Mouse (Mus musculus) embryonic facial prominence, embryonic 11.5 days (tissue): ENCODE measurements around the gene Tnpo1. TPM values are rescaled to one million over a fixed set of nuclear protein-coding genes. Genes with fewer than 3 reads are reported as not detected.
A peak's percentile ranks its signal among the peaks of the same experiment; 100 is the strongest.

Source experiments
- ATAC-seq: fragments of 200-750 bp; cut with Nextera tagmentation; replicated peaks from 2 replicates; pipeline ENCODE4 v1.8.0; 2017; ENCODE audit warnings: low read depth; ENCODE audit not compliant: insufficient number of reproducible peaks, low FRiP score, low TSS enrichment
- DNase-seq: peaks from one replicate; pipeline ENCODE4 v3.0.0-alpha.2; 2015; ENCODE audit warnings: low spot score
- H3K27ac ChIP-seq: fragments of 300-500 bp; sonication (generic); replicated peaks from 2 replicates; pipeline ENCODE4 v1.5.1; 2014; ENCODE audit warnings: mild to moderate bottlenecking, low read depth, low read length, control low read depth
- H3K27me3 ChIP-seq: fragments of 300-500 bp; sonication (generic); 2 replicates; pipeline ENCODE4 v1.6.1; 2014; ENCODE audit warnings: mild to moderate bottlenecking, low read length, moderate library complexity, mixed read lengths; ENCODE audit not compliant: control insufficient read depth, insufficient read depth
- H3K36me3 ChIP-seq: fragments of 300-500 bp; sonication (generic); replicated peaks from 2 replicates; pipeline ENCODE4 v1.6.1; 2014; ENCODE audit warnings: low read depth, mild to moderate bottlenecking, low read length, moderate library complexity, mixed read lengths; ENCODE audit not compliant: control insufficient read depth, insufficient read depth
- H3K4me1 ChIP-seq: fragments of 300-500 bp; sonication (generic); 2 replicates; pipeline ENCODE4 v1.6.1; 2014; ENCODE audit warnings: low read length, mixed read lengths; ENCODE audit not compliant: control insufficient read depth, insufficient read depth
- H3K4me2 ChIP-seq: fragments of 300-500 bp; sonication (generic); 2 replicates; pipeline ENCODE4 v1.6.1; 2014; ENCODE audit warnings: low read depth, mild to moderate bottlenecking, control low read depth, low read length, moderate library complexity
- H3K4me3 ChIP-seq: fragments of 300-500 bp; sonication (generic); 2 replicates; pipeline ENCODE4 v1.5.1; 2014; ENCODE audit warnings: low read depth, low read length, control low read depth
- H3K9ac ChIP-seq: fragments of 300-500 bp; sonication (generic); replicated peaks from 2 replicates; pipeline ENCODE4 v1.6.1; 2014; ENCODE audit warnings: mild to moderate bottlenecking, control low read depth, low read length
- H3K9me3 ChIP-seq: fragments of 300-500 bp; sonication (generic); replicated peaks from 2 replicates; pipeline ENCODE4 v1.6.1; 2016; ENCODE audit warnings: mild to moderate bottlenecking, low read length, inconsistent platforms, mixed read lengths; ENCODE audit not compliant: control insufficient read depth
- WGBS: fragments of 180-500 bp; shearing (Covaris S2); extraction: QIAGEN DNeasy Blood & Tissue Kit; methylation state at CpG from one replicate; pipeline ENCODE4 v1.1.7; 2014; 5-methylcytosine and 5-hydroxymethylcytosine counted together
- polyA plus RNA-seq: library from polyadenylated mRNA; unstranded; fragments of >200 nt; fragmentation: Nextera tagmentation; extraction: Ambion mirVana; gene quantifications from 2 replicates; pipeline ENCODE4 v1.2.1, GENCODE M21; 2014

Tnpo1 gene
- polyA plus RNA-seq, result 61.5 and 65.2 TPM in 2 replicates

GRCm38 (mm10) chr13:98926213-98926957 lies at the start of gene Tnpo1:
TSS of gene Tnpo1 (minus strand) at chr13:98926384.
- under 1% methylated on average over 75 of the region's 75 CpGs for WGBS

GRCm38 (mm10) chr13:98972090-98972489 lies 45.9 kb upstream of the Tnpo1 start:
- no peak overlapping the region for H3K9ac ChIP-seq
- H3K36me3 ChIP-seq, result no peaks in the 10 kb centered on the region
- H3K4me2 ChIP-seq, result no peak overlapping the region
- WGBS, result 89% methylated on average over 3 of the region's 3 CpGs
- H3K27ac ChIP-seq, result no peak overlapping the region
- no peak for ATAC-seq
- H3K4me3 ChIP-seq, result no peak overlapping the region
- H3K4me1 ChIP-seq, result no peaks in the 10 kb centered on the region
- no peaks in the 10 kb centered on the region for H3K9me3 ChIP-seq
- no peak for DNase-seq
- H3K27me3 ChIP-seq, result no peaks in the 10 kb centered on the region

More at GRCm38 (mm10) chr13:98926213-98926957, at the start of gene Tnpo1:
- Histone ChIP-seq H3K4me1 (no peaks in the 10 kb centered on the region), H3K4me2 (peak within 1 kb of the TSS; percentile 85), H3K4me3 (peak within 1 kb of the TSS; percentile 100), H3K9me3 (no peaks in the 10 kb centered on the region), H3K27me3 (no peaks in the 10 kb centered on the region), H3K9ac (peak within 1 kb of the TSS; percentile 100), H3K36me3 (no peaks in the 10 kb centered on the region), H3K27ac (peak within 1 kb of the TSS; percentile 96)
- ATAC-seq (peak; percentile 94), DNase-seq (peak; percentile 92)

- Histone ChIP-seq H3K4me3 (no peak overlapping the region), H3K36me3 (no peaks in the 10 kb centered on the region), H3K9me3 (no peaks in the 10 kb centered on the region), H3K4me2 (no peak overlapping the region), H3K27me3 (no peaks in the 10 kb centered on the region), H3K9ac (no peak overlapping the region), H3K27ac (no peak overlapping the region), H3K4me1 (no peaks in the 10 kb centered on the region)
- DNase-seq, result no peak
- 54% methylated on average over 5 of the region's 5 CpGs for WGBS
- no peak for ATAC-seq
Measured at GRCm38 (mm10) chr13:98971641-98972040, 45.5 kb upstream of the Tnpo1 start.

GRCm38 (mm10) chr13:98968517-98968916 lies 42.3 kb upstream of the Tnpo1 start:
- no peak for DNase-seq
- ATAC-seq, result no peak
- Histone ChIP-seq H3K36me3 (no peaks in the 10 kb centered on the region), H3K4me3 (no peak overlapping the region), H3K27me3 (no peaks in the 10 kb centered on the region), H3K27ac (no peak overlapping the region), H3K9me3 (no peaks in the 10 kb centered on the region), H3K9ac (no peak overlapping the region), H3K4me1 (no peaks in the 10 kb centered on the region), H3K4me2 (no peak overlapping the region)
- 81% methylated on average over 4 of the region's 4 CpGs for WGBS

- H3K27ac ChIP-seq, result no peak overlapping the region
- no peaks in the 10 kb centered on the region for H3K27me3 ChIP-seq
- 91% methylated on average over 6 of the region's 6 CpGs for WGBS
- H3K4me1 ChIP-seq, result no peaks in the 10 kb centered on the region
- H3K9me3 ChIP-seq, result no peaks in the 10 kb centered on the region
- DNase-seq, result no peak
- no peak overlapping the region for H3K9ac ChIP-seq
- no peak for ATAC-seq
- H3K4me2 ChIP-seq, result no peak overlapping the region
- no peaks in the 10 kb centered on the region for H3K36me3 ChIP-seq
- H3K4me3 ChIP-seq, result no peak overlapping the region
Measured at GRCm38 (mm10) chr13:98967942-98968341, 41.8 kb upstream of the Tnpo1 start.

GRCm38 (mm10) chr13:98966583-98966982 lies 40.4 kb upstream of the Tnpo1 start:
- no peaks in the 10 kb centered on the region for H3K36me3 ChIP-seq
- DNase-seq, result no peak
- H3K4me1 ChIP-seq, result no peaks in the 10 kb centered on the region
- H3K4me3 ChIP-seq, result no peak overlapping the region
- no peaks in the 10 kb centered on the region for H3K9me3 ChIP-seq
- no peak overlapping the region for H3K4me2 ChIP-seq
- ATAC-seq, result no peak
- WGBS, result 82% methylated on average over 5 of the region's 5 CpGs
- no peak overlapping the region for H3K9ac ChIP-seq
- H3K27me3 ChIP-seq, result no peaks in the 10 kb centered on the region
- no peak overlapping the region for H3K27ac ChIP-seq

- Histone ChIP-seq H3K27ac (no peak overlapping the region), H3K36me3 (no peaks in the 10 kb centered on the region), H3K4me1 (no peaks in the 10 kb centered on the region), H3K4me3 (no peak overlapping the region), H3K27me3 (no peaks in the 10 kb centered on the region), H3K9me3 (no peaks in the 10 kb centered on the region), H3K9ac (no peak overlapping the region), H3K4me2 (no peak overlapping the region)
- ATAC-seq, result no peak
- 86% methylated on average over 1 of the region's 1 CpGs for WGBS
- DNase-seq, result no peak
Measured at GRCm38 (mm10) chr13:98963612-98964011, 37.4 kb upstream of the Tnpo1 start.

GRCm38 (mm10) chr13:98958177-98958576 lies 32.0 kb upstream of the Tnpo1 start:
- H3K4me2 ChIP-seq, result no peak overlapping the region
- H3K36me3 ChIP-seq, result no peaks in the 10 kb centered on the region
- no peaks in the 10 kb centered on the region for H3K27me3 ChIP-seq
- no peak for ATAC-seq
- H3K4me3 ChIP-seq, result no peak overlapping the region
- WGBS, result 63% methylated on average over 2 of the region's 2 CpGs
- no peaks in the 10 kb centered on the region for H3K4me1 ChIP-seq
- H3K9ac ChIP-seq, result no peak overlapping the region
- no peak for DNase-seq
- no peaks in the 10 kb centered on the region for H3K9me3 ChIP-seq
- H3K27ac ChIP-seq, result no peak overlapping the region
